Mouse (Mus musculus) ES-E14 (cell line): ENCODE results near the gene Fbln2.
A peak's percentile ranks its signal among the peaks of the same experiment; 100 is the strongest.

ENCODE experiments used
- CHD2 ChIP-seq: IDR thresholded peaks from 2 replicates; pipeline ENCODE4 v1.6.1; 2014; ENCODE audit warnings: mild to moderate bottlenecking, low read depth, low read length, inconsistent platforms
- HCFC1 ChIP-seq: IDR thresholded peaks from 2 replicates; pipeline ENCODE4 v1.6.1; 2012; ENCODE audit warnings: low read length, inconsistent platforms, borderline replicate concordance; ENCODE audit not compliant: insufficient read depth
- MAFK ChIP-seq: IDR thresholded peaks from 2 replicates; pipeline ENCODE4 v1.6.1; 2014; ENCODE audit warnings: mild to moderate bottlenecking, low read depth, low read length, inconsistent platforms; ENCODE audit not compliant: insufficient read depth
- ZC3H11A ChIP-seq: IDR thresholded peaks from 2 replicates; pipeline ENCODE4 v1.6.1; 2012; ENCODE audit warnings: low read depth, mild to moderate bottlenecking, inconsistent platforms, low read length, borderline replicate concordance
- ZNF384 ChIP-seq: IDR thresholded peaks from 2 replicates; pipeline ENCODE4 v1.6.1; 2012; ENCODE audit warnings: low read depth, low read length, inconsistent platforms

DNA sequence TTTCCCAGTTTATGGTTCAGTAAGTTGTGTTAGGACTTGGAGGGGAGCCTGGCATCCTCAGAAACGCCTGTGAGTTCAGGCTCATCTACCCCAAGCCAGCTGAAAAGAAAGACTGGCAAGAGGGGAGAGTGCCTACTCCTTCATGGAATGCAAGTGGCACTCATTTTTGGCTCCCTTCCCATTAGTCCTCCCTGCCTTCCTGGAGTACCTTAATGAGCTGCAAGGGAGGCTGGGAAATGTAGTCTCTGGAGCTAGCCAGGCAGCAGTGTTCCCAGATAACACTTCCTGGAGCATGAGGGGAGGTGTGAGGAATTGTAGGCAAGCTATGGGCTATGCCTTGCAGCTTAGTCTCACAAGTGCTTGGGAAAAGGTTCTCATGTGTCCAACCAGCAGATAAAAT is 95.7 kb downstream of the Fbln2 start:
- TF ChIP-seq HCFC1 (peak; percentile 81), CHD2 (no peak), ZC3H11A (no peak), ZNF384 (no peak), MAFK (no peak)
